ENCODE assay signal across 8 mouse cellular contexts in the genomic region with DNA sequence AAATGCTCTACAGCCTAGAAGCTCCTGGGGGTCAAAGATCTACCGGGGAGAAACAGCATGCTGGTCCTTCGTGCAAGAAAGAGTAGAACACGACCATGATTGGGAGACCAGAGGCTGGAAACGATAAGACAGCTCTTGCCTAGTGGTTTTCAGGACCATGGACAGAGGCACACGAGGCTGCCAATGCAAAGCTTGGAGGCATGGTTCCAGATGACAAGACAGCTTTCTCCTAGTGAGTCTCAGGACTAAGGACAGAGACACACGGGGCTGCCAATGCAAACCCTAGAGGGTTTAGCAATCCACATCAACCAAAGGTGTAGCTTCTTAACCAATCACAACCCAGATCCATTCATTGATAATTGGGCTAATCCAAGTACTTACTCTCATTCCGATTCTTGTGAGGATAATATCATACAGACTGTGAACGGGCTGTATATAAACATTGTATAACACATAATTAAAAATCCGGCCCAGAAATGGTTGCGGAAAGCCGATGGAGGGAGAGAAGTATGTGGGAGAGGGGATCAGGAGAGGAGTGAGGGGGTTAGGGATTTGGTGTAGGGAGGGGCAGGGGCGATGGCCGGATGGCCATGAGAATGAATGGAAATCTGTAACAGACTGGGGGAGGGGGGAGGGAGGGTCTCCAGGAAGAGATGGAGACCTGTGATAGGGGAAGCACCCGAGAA.
DNase-seq lines count a peak whose midpoint lies in the region; ATAC-seq lines count a peak whose summit lies in the region.

No protein-coding gene starts in this region.

- no peak overlapping the region for H3K4me3 ChIP-seq in kidney, embryonic 15.5 days (replicated peaks)

- ATAC-seq in kidney, embryonic 15.5 days (replicated peaks; ENCODE audit: low FRiP score): peak; percentile 92
- peak; percentile 80 for ATAC-seq in megakaryocyte progenitor cell, adult 5-6 weeks (replicated peaks; ENCODE audit: poor library complexity)

- intact Hi-C loops in left cerebral cortex, postnatal 4 days (cut with DNase I): no loop called here

- no peaks in the 10 kb centered on the region for H3K9me3 ChIP-seq in kidney, embryonic 15.5 days (replicated peaks)

- H3K36me3 ChIP-seq in kidney, embryonic 15.5 days: no peaks in the 10 kb centered on the region

- DNase-seq in left cerebral cortex, postnatal 4 days: peak; percentile 39
- no peak for DNase-seq in left cerebral cortex, adult 8-10 months (ENCODE audit: low spot score in 2 of 2)
- peak; percentile 94 for DNase-seq in ZHBTc4 (ENCODE audit: low read depth, low spot score)
- peak; percentile 91 for DNase-seq in forelimb bud, embryonic 11.5 days (ENCODE audit: low read depth, low spot score)
- no peak for DNase-seq in cerebellum, adult 11-12 months
- no peak for DNase-seq in layer of hippocampus, adult 9-11 months

- H3K4me2 ChIP-seq in kidney, embryonic 15.5 days: no peak overlapping the region

- H3K9ac ChIP-seq in kidney, embryonic 15.5 days: no peak overlapping the region

- H3K4me1 ChIP-seq in kidney, embryonic 15.5 days: no peaks in the 10 kb centered on the region

- no peak overlapping the region for H3K27ac ChIP-seq in kidney, embryonic 15.5 days

- WGBS in kidney, embryonic 15.5 days: 52% methylated on average over 14 of the region's 14 CpGs

- no peaks in the 10 kb centered on the region for H3K27me3 ChIP-seq in kidney, embryonic 15.5 days

Comparison
In these comparisons a context has a peak if more than half of its experiments do, and no peak if none do; other contexts are left out.
1. DNase-seq: peak in left cerebral cortex, postnatal 4 days (single experiment), ZHBTc4 (single experiment) and forelimb bud, embryonic 11.5 days (single experiment); none in left cerebral cortex, adult 8-10 months (0 of 2), cerebellum, adult 11-12 months (single experiment) and layer of hippocampus, adult 9-11 months (single experiment).